Mouse (Mus musculus): ENCODE results near the gene Nek1.

Nek1 gene

GRCm38 (mm10) chr8:60992910-60993638, at the start of gene Nek1:
TSS of gene Nek1 (plus strand) at chr8:60993195.
- DNase-seq (ENCODE audit: low read depth, low spot score), result peak; percentile 100

GRCm38 (mm10) chr8:60947503-60947902, 45.5 kb upstream of the Nek1 start:
- no peak for DNase-seq (ENCODE audit: low read depth, low spot score)

GRCm38 (mm10) chr8:60949859-60950258, 43.1 kb upstream of the Nek1 start:
- DNase-seq (ENCODE audit: low read depth, low spot score), result no peak

- no peak for DNase-seq (ENCODE audit: low read depth, low spot score)
Measured at GRCm38 (mm10) chr8:60951271-60951670, 41.7 kb upstream of the Nek1 start.

GRCm38 (mm10) chr8:60951757-60952156, 41.2 kb upstream of the Nek1 start:
- DNase-seq (ENCODE audit: low read depth, low spot score), result no peak

GRCm38 (mm10) chr8:60952803-60953202, 40.2 kb upstream of the Nek1 start:
- DNase-seq (ENCODE audit: low read depth, low spot score), result no peak

- peak; percentile 34 for DNase-seq (ENCODE audit: low read depth, low spot score)
Measured at GRCm38 (mm10) chr8:60954281-60955014, 38.5 kb upstream of the Nek1 start.

GRCm38 (mm10) chr8:60956847-60957246, 36.1 kb upstream of the Nek1 start:
- no peak for DNase-seq (ENCODE audit: low read depth, low spot score)

- DNase-seq (ENCODE audit: low read depth, low spot score), result no peak
Measured at GRCm38 (mm10) chr8:60962763-60963162, 30.2 kb upstream of the Nek1 start.

- no peak for DNase-seq (ENCODE audit: low read depth, low spot score)
Measured at GRCm38 (mm10) chr8:60963931-60964330, 29.1 kb upstream of the Nek1 start.

GRCm38 (mm10) chr8:60964518-60964917, 28.5 kb upstream of the Nek1 start:
- DNase-seq (ENCODE audit: low read depth, low spot score), result no peak

GRCm38 (mm10) chr8:60965306-60965705, 27.7 kb upstream of the Nek1 start:
- no peak for DNase-seq (ENCODE audit: low read depth, low spot score)

- DNase-seq (ENCODE audit: low read depth, low spot score), result no peak
Measured at GRCm38 (mm10) chr8:60965741-60966140, 27.3 kb upstream of the Nek1 start.

GRCm38 (mm10) chr8:60969091-60969490, 23.9 kb upstream of the Nek1 start:
- DNase-seq (ENCODE audit: low read depth, low spot score), result no peak

- DNase-seq (ENCODE audit: low read depth, low spot score), result no peak
Measured at GRCm38 (mm10) chr8:60971808-60972207, 21.2 kb upstream of the Nek1 start.

- no peak for DNase-seq (ENCODE audit: low read depth, low spot score)
Measured at GRCm38 (mm10) chr8:60973448-60973847, 19.5 kb upstream of the Nek1 start.

- no peak for DNase-seq (ENCODE audit: low read depth, low spot score)
Measured at GRCm38 (mm10) chr8:60974837-60975236, 18.2 kb upstream of the Nek1 start.

- no peak for DNase-seq (ENCODE audit: low read depth, low spot score)
Measured at GRCm38 (mm10) chr8:60976818-60977217, 16.2 kb upstream of the Nek1 start.

GRCm38 (mm10) chr8:60978496-60978895, 14.5 kb upstream of the Nek1 start:
- no peak for DNase-seq (ENCODE audit: low read depth, low spot score)

- no peak for DNase-seq (ENCODE audit: low read depth, low spot score)
Measured at GRCm38 (mm10) chr8:60981388-60981787, 11.6 kb upstream of the Nek1 start.

- DNase-seq (ENCODE audit: low read depth, low spot score), result peak; percentile 99
Measured at GRCm38 (mm10) chr8:60982701-60983687, 10.0 kb upstream of the Nek1 start, which contains the start of gene Clcn3. TSS of gene Clcn3 (minus strand) at chr8:60983300.

- peak; percentile 64 for DNase-seq (ENCODE audit: low read depth, low spot score)
Measured at GRCm38 (mm10) chr8:60983688-60984079, 9.3 kb upstream of the Nek1 start.

Measured in CD4-positive, CD25-positive, alpha-beta regulatory T cell, adult 2 months (primary cell).